Mouse (Mus musculus): ENCODE measurements around the gene Rhox4d.
"Not testable (repeated sequence)": the region's sequence is repeated elsewhere in the genome, so short reads cannot be mapped to it uniquely, and the experiment has no call there.

- TF ChIP-seq POLR2A (IDR thresholded peaks at IDR 0.05; ENCODE audit: low read depth, low read length); CTCF (IDR thresholded peaks at IDR 0.05; ENCODE audit: extremely low read depth, insufficient read length, insufficient replicate concordance, low read depth, low read length): not testable (repeated sequence)
These were observed 34.1 kb upstream of the Rhox4d start, which contains the start of gene Rhox4c for GRCm38 (mm10) chrX:37480037-37480436.
